Mouse (Mus musculus): ENCODE measurements around the gene Gm11213. TPM values are rescaled to one million over a fixed set of nuclear protein-coding genes. Genes with fewer than 3 reads are reported as not detected.
A peak's percentile ranks its signal among the peaks of the same experiment; 100 is the strongest.

Gm11213 gene
- total and polyA plus RNA-seq, 2 experiments from 2014 or later: not detected

DNA sequence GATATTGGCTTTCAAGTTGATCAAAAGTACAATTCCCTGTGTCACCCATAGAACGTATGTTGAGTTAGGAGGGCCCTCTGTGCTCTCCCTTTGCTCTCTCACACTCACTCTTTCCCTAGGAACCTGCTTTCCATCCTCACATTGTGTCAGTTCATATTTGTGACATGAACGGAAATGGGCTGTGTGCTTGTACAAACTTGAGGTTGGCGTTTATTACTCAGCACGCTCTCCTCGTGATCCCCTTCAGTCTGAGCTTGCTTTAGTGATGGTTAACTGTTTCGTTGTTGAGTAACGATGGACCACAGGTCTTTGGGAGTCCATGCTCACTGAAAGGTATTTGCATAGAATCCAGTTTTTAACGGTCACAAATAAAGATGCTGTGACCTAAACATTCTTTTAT, 22.1 kb upstream of the Gm11213 start:
- WGBS: 81% methylated on average over 8 of the region's 8 CpGs
- ATAC-seq (ENCODE audit: insufficient read depth, low read depth) (no peak), DNase-seq (ENCODE audit: low spot score) (no peak)
- Histone ChIP-seq H3K4me1 (ENCODE audit: control insufficient read depth, insufficient read depth) (no peaks in the 10 kb centered on the region), H3K27me3 (ENCODE audit: control insufficient read depth, insufficient read depth, low read length) (no peaks in the 10 kb centered on the region), H3K4me3 (ENCODE audit: low read depth, low read length) (no peak overlapping the region), H3K36me3 (replicated peaks; ENCODE audit: control insufficient read depth, insufficient read depth, low read length) (no peaks in the 10 kb centered on the region), H3K27ac (ENCODE audit: low read depth) (no peak overlapping the region), H3K9me3 (replicated peaks; ENCODE audit: control insufficient read depth, low read length) (no peaks in the 10 kb centered on the region), H3K9ac (replicated peaks; ENCODE audit: low read depth, low read length) (no peak overlapping the region), H3K4me2 (ENCODE audit: low read depth, low read length) (no peak overlapping the region)
- no peak for TF ChIP-seq CTCF (IDR thresholded peaks at IDR 0.05; ENCODE audit: low read depth)
- no peak for TF ChIP-seq EP300 (IDR thresholded peaks at IDR 0.05; ENCODE audit: low read depth)

DNA sequence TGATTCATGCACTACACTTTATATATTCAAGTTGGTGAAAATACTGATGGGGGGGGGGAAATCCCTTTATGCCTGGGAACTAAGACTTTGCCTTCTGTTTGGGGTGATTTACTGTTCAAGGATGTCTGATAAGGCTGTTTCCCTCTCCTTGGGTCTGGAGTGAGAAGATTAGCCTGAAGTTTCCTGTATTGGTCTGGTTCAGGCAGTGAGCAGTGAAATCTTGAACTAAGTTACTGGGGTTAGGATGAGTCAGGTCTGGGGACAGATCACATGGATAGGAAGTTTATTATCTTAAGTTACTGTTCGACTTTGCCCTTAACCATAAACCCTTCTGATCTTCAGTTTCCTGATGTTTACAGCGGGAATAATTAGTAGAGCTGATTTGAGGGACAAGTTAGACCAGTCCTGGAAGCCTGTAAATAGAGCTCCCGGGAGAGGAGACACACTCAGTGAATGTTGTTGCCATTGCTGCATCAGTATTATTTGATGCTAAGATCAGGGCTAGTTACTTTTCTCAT, 20.6 kb upstream of the Gm11213 start:
- Histone ChIP-seq H3K36me3 (replicated peaks; ENCODE audit: control insufficient read depth, insufficient read depth, low read length) (no peaks in the 10 kb centered on the region), H3K27me3 (ENCODE audit: control insufficient read depth, insufficient read depth, low read length) (no peaks in the 10 kb centered on the region), H3K4me1 (ENCODE audit: control insufficient read depth, insufficient read depth) (no peaks in the 10 kb centered on the region), H3K4me3 (ENCODE audit: low read depth, low read length) (no peak overlapping the region), H3K27ac (ENCODE audit: low read depth) (no peak overlapping the region), H3K9me3 (replicated peaks; ENCODE audit: control insufficient read depth, low read length) (no peaks in the 10 kb centered on the region), H3K4me2 (ENCODE audit: low read depth, low read length) (no peak overlapping the region), H3K9ac (replicated peaks; ENCODE audit: low read depth, low read length) (no peak overlapping the region)
- TF ChIP-seq EP300 (IDR thresholded peaks at IDR 0.05; ENCODE audit: low read depth) (no peak), CTCF (IDR thresholded peaks at IDR 0.05; ENCODE audit: low read depth) (no peak)
- WGBS: 38% methylated on average over 3 of the region's 3 CpGs
- no peak for DNase-seq (ENCODE audit: low spot score)
- ATAC-seq (ENCODE audit: insufficient read depth, low read depth): no peak

- ATAC-seq (ENCODE audit: insufficient read depth, low read depth): no peak
- no peaks in the 10 kb centered on the region for H3K9me3 ChIP-seq (replicated peaks; ENCODE audit: control insufficient read depth, low read length)
- 58% methylated on average over 5 of the region's 5 CpGs for WGBS
- no peak for DNase-seq (ENCODE audit: low spot score)
- H3K27me3 ChIP-seq (ENCODE audit: control insufficient read depth, insufficient read depth, low read length): no peaks in the 10 kb centered on the region
- H3K36me3 ChIP-seq (replicated peaks; ENCODE audit: control insufficient read depth, insufficient read depth, low read length): no peaks in the 10 kb centered on the region
- TF ChIP-seq EP300 (IDR thresholded peaks at IDR 0.05; ENCODE audit: low read depth) (no peak), CTCF (IDR thresholded peaks at IDR 0.05; ENCODE audit: low read depth) (peak; percentile 31)
- no peak within 1 kb of the TSS for H3K27ac ChIP-seq (ENCODE audit: low read depth)
- no peak within 1 kb of the TSS for H3K4me2 ChIP-seq (ENCODE audit: low read depth, low read length)
- no peaks in the 10 kb centered on the region for H3K4me1 ChIP-seq (ENCODE audit: control insufficient read depth, insufficient read depth)
- no peak within 1 kb of the TSS for H3K9ac ChIP-seq (replicated peaks; ENCODE audit: low read depth, low read length)
- no peak within 1 kb of the TSS for H3K4me3 ChIP-seq (ENCODE audit: low read depth, low read length)
Measured at GRCm38 (mm10) chr4:63622378-63622835, 17.3 kb upstream of the Gm11213 start, which contains the start of gene Tex48. Tex48 (minus strand) TSS chr4:63622428.

DNA sequence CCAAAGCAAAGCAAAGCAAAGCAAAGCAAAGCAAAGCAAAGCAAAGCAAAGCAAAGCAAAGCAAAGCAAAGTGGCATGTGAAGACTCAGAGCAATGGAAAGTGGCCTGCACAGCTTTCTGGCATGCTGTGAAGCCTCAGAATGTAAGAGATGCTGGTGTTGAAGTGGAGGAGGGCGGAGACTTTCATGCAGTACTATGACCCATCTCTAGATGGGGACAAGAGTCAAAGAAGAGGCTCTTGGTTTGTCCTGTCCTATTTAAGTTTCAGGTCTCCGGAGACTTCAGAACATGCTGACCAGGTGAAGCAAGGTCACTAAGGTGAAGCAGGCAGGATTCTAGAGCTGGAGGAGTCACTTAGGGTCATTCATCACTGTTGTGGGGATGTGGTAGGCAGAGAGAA, 16.8 kb upstream of the Gm11213 start:
- Histone ChIP-seq H3K27ac (ENCODE audit: low read depth) (no peak overlapping the region), H3K4me2 (ENCODE audit: low read depth, low read length) (no peak overlapping the region), H3K36me3 (replicated peaks; ENCODE audit: control insufficient read depth, insufficient read depth, low read length) (no peaks in the 10 kb centered on the region), H3K9ac (replicated peaks; ENCODE audit: low read depth, low read length) (no peak overlapping the region), H3K4me1 (ENCODE audit: control insufficient read depth, insufficient read depth) (no peaks in the 10 kb centered on the region), H3K4me3 (ENCODE audit: low read depth, low read length) (no peak overlapping the region), H3K9me3 (replicated peaks; ENCODE audit: control insufficient read depth, low read length) (no peaks in the 10 kb centered on the region), H3K27me3 (ENCODE audit: control insufficient read depth, insufficient read depth, low read length) (no peaks in the 10 kb centered on the region)
- WGBS: 64% methylated on average over 2 of the region's 2 CpGs
- ATAC-seq (ENCODE audit: insufficient read depth, low read depth) (no peak), DNase-seq (ENCODE audit: low spot score) (no peak)
- TF ChIP-seq CTCF (IDR thresholded peaks at IDR 0.05; ENCODE audit: low read depth): no peak
- TF ChIP-seq EP300 (IDR thresholded peaks at IDR 0.05; ENCODE audit: low read depth): no peak

DNA sequence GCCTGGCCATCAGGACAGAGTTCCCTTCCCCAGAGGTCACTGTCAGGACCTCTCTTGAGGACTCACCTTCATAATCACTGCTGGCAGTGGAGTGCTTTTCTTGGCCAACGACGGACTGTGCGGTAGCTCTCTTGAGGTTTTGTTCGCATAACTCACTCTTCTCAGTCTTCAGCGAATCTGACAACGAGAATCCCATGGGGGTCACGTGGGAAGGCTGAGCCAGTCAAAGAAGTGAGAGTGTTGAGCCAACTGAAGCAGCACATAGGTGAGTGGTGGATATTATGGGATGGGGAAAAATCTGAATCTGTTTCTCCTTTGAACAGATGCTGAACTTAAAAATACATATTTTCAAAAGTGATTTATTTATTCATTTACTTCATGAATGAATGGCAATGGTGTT, 3.3 kb upstream of the Gm11213 start:
- ATAC-seq (ENCODE audit: insufficient read depth, low read depth): no peak
- no peak for TF ChIP-seq CTCF (IDR thresholded peaks at IDR 0.05; ENCODE audit: low read depth)
- TF ChIP-seq EP300 (IDR thresholded peaks at IDR 0.05; ENCODE audit: low read depth): no peak
- 73% methylated on average over 7 of the region's 7 CpGs for WGBS

GRCm38 (mm10) chr4:63605968-63606367, 907 bp upstream of the Gm11213 start:
- peaks cover 10% of the 10 kb centered on the region for H3K4me1 ChIP-seq (ENCODE audit: control insufficient read depth, insufficient read depth)
- H3K4me3 ChIP-seq (ENCODE audit: low read depth, low read length): no peak overlapping the region
- ATAC-seq (ENCODE audit: insufficient read depth, low read depth) (no peak), DNase-seq (ENCODE audit: low spot score) (no peak)
- H3K4me2 ChIP-seq (ENCODE audit: low read depth, low read length): no peak overlapping the region
- no peak overlapping the region for H3K27ac ChIP-seq (ENCODE audit: low read depth)
- 76% methylated on average over 1 of the region's 1 CpGs for WGBS
- no peak for TF ChIP-seq CTCF (IDR thresholded peaks at IDR 0.05; ENCODE audit: low read depth)
- TF ChIP-seq EP300 (IDR thresholded peaks at IDR 0.05; ENCODE audit: low read depth): 0 out of 2 replicates have a peak, but pooled peaks have one; percentile 4
- no peaks in the 10 kb centered on the region for H3K36me3 ChIP-seq (replicated peaks; ENCODE audit: control insufficient read depth, insufficient read depth, low read length)
- no peaks in the 10 kb centered on the region for H3K27me3 ChIP-seq (ENCODE audit: control insufficient read depth, insufficient read depth, low read length)
- H3K9me3 ChIP-seq (replicated peaks; ENCODE audit: control insufficient read depth, low read length): no peaks in the 10 kb centered on the region
- no peak overlapping the region for H3K9ac ChIP-seq (replicated peaks; ENCODE audit: low read depth, low read length)

More for the DNA sequence above, 3.3 kb upstream of the Gm11213 start:
- peaks cover 10% of the 10 kb centered on the region for H3K4me1 ChIP-seq (ENCODE audit: control insufficient read depth, insufficient read depth)
- no peaks in the 10 kb centered on the region for H3K9me3 ChIP-seq (replicated peaks; ENCODE audit: control insufficient read depth, low read length)
- no peak for DNase-seq (ENCODE audit: low spot score)
- H3K4me3 ChIP-seq (ENCODE audit: low read depth, low read length): no peak overlapping the region
- no peak overlapping the region for H3K27ac ChIP-seq (ENCODE audit: low read depth)
- no peak overlapping the region for H3K9ac ChIP-seq (replicated peaks; ENCODE audit: low read depth, low read length)
- no peaks in the 10 kb centered on the region for H3K27me3 ChIP-seq (ENCODE audit: control insufficient read depth, insufficient read depth, low read length)
- no peaks in the 10 kb centered on the region for H3K36me3 ChIP-seq (replicated peaks; ENCODE audit: control insufficient read depth, insufficient read depth, low read length)
- no peak overlapping the region for H3K4me2 ChIP-seq (ENCODE audit: low read depth, low read length)
